Mouse (Mus musculus): ENCODE data around the gene Fam177a.
"Not testable (repeated sequence)": the region's sequence is repeated elsewhere in the genome, so short reads cannot be mapped to it uniquely, and the experiment has no call there.

DNA sequence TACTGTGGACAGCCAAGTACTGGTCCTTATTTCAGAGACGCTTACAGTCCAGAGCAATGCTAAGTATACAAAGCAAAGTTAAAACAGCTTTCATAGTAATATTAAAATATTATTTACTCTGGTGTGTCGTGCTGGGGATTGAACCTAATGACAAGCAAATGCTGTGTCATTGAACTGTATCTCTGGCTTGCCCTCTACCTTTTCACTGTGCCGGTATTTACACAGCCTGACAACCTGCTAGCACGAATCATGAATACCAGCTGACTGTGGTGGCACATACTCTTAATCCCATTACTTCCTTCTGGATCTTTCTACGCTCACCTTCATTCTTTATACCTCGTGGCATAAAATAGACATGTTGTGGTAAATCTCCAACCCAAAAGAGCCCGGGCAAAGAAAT, 32.1 kb upstream of the Fam177a start:
- TF ChIP-seq TAL1, GATA1 (IDR thresholded peaks at IDR 0.05; ENCODE audit: low read length): not testable (repeated sequence)
